Mouse (Mus musculus) lung, postnatal 0 days (tissue): Measurements from ENCODE around the gene Nfyc. TPM values are rescaled to one million over a fixed set of nuclear protein-coding genes. Genes with fewer than 3 reads are reported as not detected.

ENCODE experiments used
- ATAC-seq: fragments of 200-750 bp; cut with Nextera tagmentation; 2 replicates; pipeline ENCODE4 v1.8.0; 2017; ENCODE audit warnings: moderate library complexity
- DNase-seq: peaks from one replicate; pipeline ENCODE4 v3.0.0-alpha.2; 2016; ENCODE audit warnings: low spot score
- H3K27ac ChIP-seq: fragments of 300-500 bp; sonication (generic); 2 replicates; pipeline ENCODE4 v1.5.1; 2014; ENCODE audit warnings: antibody characterized with exemption, mild to moderate bottlenecking, low read length, mixed read lengths
- H3K27me3 ChIP-seq: fragments of 300-500 bp; sonication (generic); replicated peaks from 2 replicates; pipeline ENCODE4 v1.6.1; 2014; ENCODE audit warnings: low read length, mixed read lengths; ENCODE audit not compliant: insufficient read depth
- H3K36me3 ChIP-seq: fragments of 300-500 bp; sonication (generic); 2 replicates; pipeline ENCODE4 v1.6.1; 2014; ENCODE audit warnings: low read length, mixed read lengths; ENCODE audit not compliant: insufficient read depth
- H3K4me1 ChIP-seq: fragments of 300-500 bp; sonication (generic); 2 replicates; pipeline ENCODE4 v1.6.1; 2014; ENCODE audit warnings: antibody characterized with exemption, low read depth, low read length, mixed read lengths; ENCODE audit not compliant: insufficient read depth
- H3K4me2 ChIP-seq: fragments of 300-500 bp; sonication (generic); replicated peaks from 2 replicates; pipeline ENCODE4 v1.6.1; 2014; ENCODE audit warnings: low read depth, mild to moderate bottlenecking, low read length, moderate library complexity, mixed read lengths
- H3K4me3 ChIP-seq: fragments of 300-500 bp; sonication (generic); 2 replicates; pipeline ENCODE4 v1.5.1; 2014; ENCODE audit warnings: low read depth, low read length
- H3K9ac ChIP-seq: fragments of 300-500 bp; sonication (generic); replicated peaks from 2 replicates; pipeline ENCODE4 v1.6.1; 2014; ENCODE audit warnings: low read depth, mild to moderate bottlenecking
- H3K9me3 ChIP-seq: fragments of 300-500 bp; sonication (generic); 2 replicates; pipeline ENCODE4 v1.6.1; 2016; ENCODE audit warnings: low read length, mixed read lengths
- CTCF ChIP-seq: IDR thresholded peaks from 2 replicates; pipeline ENCODE4 v1.5.1; 2016; ENCODE audit warnings: antibody characterized with exemption, mild to moderate bottlenecking
- EP300 ChIP-seq: IDR thresholded peaks from 2 replicates; pipeline ENCODE4 v1.6.1; 2016; ENCODE audit warnings: antibody characterized with exemption, mild to moderate bottlenecking, control low read depth
- WGBS: fragments of 180-500 bp; shearing (Covaris S2); extraction: QIAGEN DNeasy Blood & Tissue Kit; methylation state at CpG from one replicate; pipeline ENCODE4 v1.1.7; 2014; 5-methylcytosine and 5-hydroxymethylcytosine counted together
- polyA plus RNA-seq: library from polyadenylated mRNA; unstranded; fragments of >200 nt; fragmentation: Nextera tagmentation; extraction: Ambion mirVana; gene quantifications from 2 replicates; pipeline ENCODE4 v1.2.1, GENCODE M21; 2015

Nfyc gene
- polyA plus RNA-seq, 1 experiment from 2014 or later: 54.5 TPM

DNA sequence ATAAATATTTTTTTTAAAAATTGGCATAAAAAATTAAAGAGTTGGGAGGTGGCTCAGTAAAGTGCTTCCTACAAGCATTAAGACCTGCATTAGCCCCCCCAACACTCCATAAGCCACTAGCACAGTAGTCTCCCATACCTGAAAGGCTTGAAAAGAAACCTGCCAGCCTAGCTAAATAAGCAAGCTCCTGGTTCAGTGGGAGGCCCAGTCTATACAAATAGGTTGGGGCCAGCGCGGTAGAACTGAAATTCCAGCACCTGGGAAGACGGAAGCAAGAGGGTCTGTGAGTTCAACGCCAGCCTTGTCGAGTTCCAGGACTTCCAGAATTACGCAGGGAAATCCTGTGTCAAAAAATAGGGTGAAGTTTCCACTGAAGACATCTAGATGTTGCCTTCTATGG, 5.0 kb downstream of the Nfyc start:
- Histone ChIP-seq H3K4me3 (no peak overlapping the region), H3K9me3 (no peaks in the 10 kb centered on the region), H3K36me3 (no peaks in the 10 kb centered on the region), H3K9ac (no peak overlapping the region), H3K27me3 (no peaks in the 10 kb centered on the region), H3K4me2 (peak overlapping the region; percentile 86; the same call in 1 of the 2 replicates), H3K4me1 (peaks cover 6% of the 10 kb centered on the region; the same call in 1 of the 2 replicates), H3K27ac (0 out of 2 replicates have a peak overlapping the region, but pooled peaks have one; percentile 100)
- WGBS: 80% methylated on average over 6 of the region's 6 CpGs
- DNase-seq (peak; percentile 5), ATAC-seq (no peak)
- no peak for TF ChIP-seq EP300
- TF ChIP-seq CTCF: no peak

GRCm38 (mm10) chr4:120825577-120826326, 5.6 kb downstream of the Nfyc start:
- peak overlapping the region; percentile 100 for H3K9ac ChIP-seq
- TF ChIP-seq EP300: peak; percentile 47; the same call in 1 of the 2 replicates
- no peak for TF ChIP-seq CTCF
- DNase-seq: peak; percentile 100
- H3K4me1 ChIP-seq: peaks cover 6% of the 10 kb centered on the region; the same call in 1 of the 2 replicates
- H3K27ac ChIP-seq: peak overlapping the region; percentile 100
- ATAC-seq: peak; percentile 98
- WGBS: under 1% methylated on average over 43 of the region's 55 CpGs
- no peaks in the 10 kb centered on the region for H3K9me3 ChIP-seq
- H3K27me3 ChIP-seq: no peaks in the 10 kb centered on the region
- peak overlapping the region; percentile 79 for H3K4me3 ChIP-seq
- no peaks in the 10 kb centered on the region for H3K36me3 ChIP-seq
- peak overlapping the region; percentile 86 for H3K4me2 ChIP-seq

- DNase-seq (peak; percentile 96), ATAC-seq (peak; percentile 95)
- Histone ChIP-seq H3K27ac (peak overlapping the region; percentile 100), H3K4me1 (peaks cover 6% of the 10 kb centered on the region; the same call in 1 of the 2 replicates), H3K27me3 (no peaks in the 10 kb centered on the region), H3K9me3 (no peaks in the 10 kb centered on the region), H3K4me2 (peak overlapping the region; percentile 86), H3K36me3 (no peaks in the 10 kb centered on the region), H3K4me3 (peak overlapping the region; percentile 79), H3K9ac (peak overlapping the region; percentile 100)
- WGBS: 2% methylated on average over 47 of the region's 53 CpGs
- no peak for TF ChIP-seq EP300
- TF ChIP-seq CTCF: no peak
Observed at GRCm38 (mm10) chr4:120825100-120825553, 6.2 kb downstream of the Nfyc start.

DNA sequence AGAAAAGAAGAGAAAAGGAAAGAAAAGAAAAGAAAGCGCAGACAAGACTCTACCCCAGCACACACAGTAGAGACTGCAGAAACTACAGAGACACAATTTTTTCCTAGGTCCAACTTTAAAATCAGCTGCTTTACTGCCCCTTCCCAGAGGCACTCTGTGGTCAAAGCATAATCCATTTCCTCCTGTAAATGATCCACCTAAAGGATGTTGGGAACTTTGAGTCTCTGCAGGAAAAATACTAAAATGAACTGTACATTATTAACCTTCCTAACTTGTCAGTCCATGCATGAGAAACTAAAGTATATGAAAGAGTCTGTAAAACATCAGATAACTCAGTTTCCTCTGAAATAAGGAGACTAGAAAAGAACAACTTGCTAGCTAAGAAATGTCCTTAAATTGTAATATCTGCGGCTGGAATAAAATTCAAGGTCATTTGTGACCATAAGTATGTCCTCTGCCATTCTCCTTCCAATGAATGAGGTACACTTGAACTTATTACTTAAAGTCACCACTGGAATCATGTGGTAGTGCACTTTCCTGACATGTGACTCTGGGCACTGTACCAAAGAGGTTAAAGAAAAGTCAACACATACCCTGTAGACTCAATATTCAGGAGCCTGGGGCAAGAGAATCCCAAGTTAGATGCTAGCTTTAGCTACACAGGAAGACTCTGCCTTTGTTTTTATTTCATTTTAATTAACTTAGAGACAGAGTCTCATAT, 9.0 kb downstream of the Nfyc start:
- H3K27ac ChIP-seq: no peak overlapping the region; the same call in 1 of the 2 replicates
- H3K36me3 ChIP-seq: no peaks in the 10 kb centered on the region
- TF ChIP-seq EP300: no peak
- no peak for TF ChIP-seq CTCF

DNA sequence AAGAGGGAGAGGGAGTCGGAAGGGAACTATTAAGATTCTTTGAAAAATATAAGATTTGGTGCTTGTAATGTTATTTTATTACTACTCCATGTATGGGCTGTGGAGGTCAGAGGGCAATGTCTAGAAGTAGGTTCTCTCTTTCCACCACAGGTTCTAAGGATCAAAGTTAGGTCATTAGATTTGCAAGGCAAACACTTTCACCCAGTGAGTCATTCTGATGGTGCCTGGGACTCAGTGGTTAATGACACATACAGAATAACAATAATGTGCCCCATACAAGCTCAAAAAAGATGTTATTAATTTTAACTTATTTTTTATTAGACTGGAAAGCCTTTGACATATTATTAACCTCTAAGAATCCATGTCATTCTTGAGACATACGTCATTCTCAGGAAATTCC, 11.5 kb downstream of the Nfyc start:
- no peak for TF ChIP-seq EP300
- no peak for TF ChIP-seq CTCF
- H3K9me3 ChIP-seq: no peaks in the 10 kb centered on the region
- ATAC-seq (no peak), DNase-seq (no peak)
- no peak overlapping the region for H3K4me3 ChIP-seq
- H3K4me1 ChIP-seq: peaks cover 16% of the 10 kb centered on the region; the same call in 1 of the 2 replicates
- no peaks in the 10 kb centered on the region for H3K27me3 ChIP-seq
- WGBS: 83% methylated on average over 2 of the region's 2 CpGs
- no peak overlapping the region for H3K4me2 ChIP-seq
- no peak overlapping the region for H3K9ac ChIP-seq
- H3K27ac ChIP-seq: 0 out of 2 replicates have a peak overlapping the region, but pooled peaks have one; percentile 5
- H3K36me3 ChIP-seq: no peaks in the 10 kb centered on the region

More for the DNA sequence above, 9.0 kb downstream of the Nfyc start:
- DNase-seq (no peak), ATAC-seq (no peak)
- no peak overlapping the region for H3K4me3 ChIP-seq
- H3K9me3 ChIP-seq: no peaks in the 10 kb centered on the region
- H3K27me3 ChIP-seq: no peaks in the 10 kb centered on the region
- 78% methylated on average over 2 of the region's 2 CpGs for WGBS
- H3K4me2 ChIP-seq: no peak overlapping the region
- peaks cover 14% of the 10 kb centered on the region; the same call in 1 of the 2 replicates for H3K4me1 ChIP-seq
- no peak overlapping the region for H3K9ac ChIP-seq

DNA sequence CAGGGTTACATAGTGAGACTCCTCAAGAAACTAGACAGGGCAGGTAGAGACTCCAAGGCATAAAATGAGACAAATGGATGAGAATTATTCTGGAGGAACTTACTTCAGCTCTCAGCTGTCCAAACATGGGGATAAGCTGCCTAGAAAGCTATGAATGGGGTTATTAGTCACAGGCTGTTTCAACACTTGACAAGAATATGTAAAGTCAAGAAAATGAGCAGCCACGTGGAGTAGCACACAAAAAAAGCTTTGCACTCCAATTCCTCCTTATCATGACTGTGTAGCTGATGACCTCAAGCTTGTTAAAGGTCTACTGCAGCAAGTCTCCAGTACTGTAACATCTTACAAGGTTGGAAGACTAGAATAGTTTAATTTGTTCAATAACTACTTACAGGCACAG, 12.1 kb downstream of the Nfyc start:
- Histone ChIP-seq H3K36me3 (no peaks in the 10 kb centered on the region), H3K9ac (no peak overlapping the region), H3K4me3 (no peak overlapping the region), H3K9me3 (no peaks in the 10 kb centered on the region), H3K27ac (0 out of 2 replicates have a peak overlapping the region, but pooled peaks have one; percentile 5), H3K4me2 (no peak overlapping the region), H3K4me1 (peaks cover 11% of the 10 kb centered on the region; the same call in 1 of the 2 replicates), H3K27me3 (no peaks in the 10 kb centered on the region)
- TF ChIP-seq CTCF (no peak), EP300 (0 out of 2 replicates have a peak, but pooled peaks have one; percentile 19)
- DNase-seq: peak; percentile 68
- WGBS: 6% methylated on average over 1 of the region's 1 CpGs
- peak; percentile 30 for ATAC-seq
